Mouse (Mus musculus) heart, embryonic 11.5 days (tissue): ENCODE results near the gene Trpv5. TPM values are rescaled to one million over a fixed set of nuclear protein-coding genes. Genes with fewer than 3 reads are reported as not detected.

Experiments used
- ATAC-seq: fragments of 200-750 bp; cut with Nextera tagmentation; replicated peaks from 2 replicates; pipeline ENCODE4 v1.8.0; 2017; ENCODE audit warnings: moderate library complexity; ENCODE audit not compliant: insufficient number of reproducible peaks, low FRiP score, low TSS enrichment
- H3K27ac ChIP-seq: fragments of 300-500 bp; sonication (generic); 2 replicates; pipeline ENCODE4 v1.5.1; 2014; ENCODE audit warnings: mild to moderate bottlenecking, low read depth, low read length
- H3K27me3 ChIP-seq: fragments of 300-500 bp; sonication (generic); 2 replicates; pipeline ENCODE4 v1.6.1; 2014; ENCODE audit warnings: mild to moderate bottlenecking, low read length, mixed read lengths; ENCODE audit not compliant: control insufficient read depth, insufficient read depth
- H3K36me3 ChIP-seq: fragments of 300-500 bp; sonication (generic); 2 replicates; pipeline ENCODE4 v1.6.1; 2014; ENCODE audit warnings: mild to moderate bottlenecking, low read length, moderate library complexity, mixed read lengths; ENCODE audit not compliant: control insufficient read depth, insufficient read depth
- H3K4me1 ChIP-seq: fragments of 300-500 bp; sonication (generic); 2 replicates; pipeline ENCODE4 v1.6.1; 2014; ENCODE audit warnings: low read length; ENCODE audit not compliant: control insufficient read depth, insufficient read depth
- H3K4me2 ChIP-seq: fragments of 300-500 bp; sonication (generic); 2 replicates; pipeline ENCODE4 v1.6.1; 2014; ENCODE audit warnings: mild to moderate bottlenecking, moderate library complexity
- H3K4me3 ChIP-seq: fragments of 300-500 bp; sonication (generic); 2 replicates; pipeline ENCODE4 v1.5.1; 2014; ENCODE audit warnings: low read depth, low read length
- H3K9ac ChIP-seq: fragments of 300-500 bp; sonication (generic); 2 replicates; pipeline ENCODE4 v1.6.1; 2014; ENCODE audit warnings: mild to moderate bottlenecking, low read depth, low read length, moderate library complexity
- H3K9me3 ChIP-seq: fragments of 300-500 bp; sonication (generic); replicated peaks from 2 replicates; pipeline ENCODE4 v1.6.1; 2016; ENCODE audit warnings: low read length; ENCODE audit not compliant: control insufficient read depth
- WGBS: fragments of 180-500 bp; shearing (Covaris S2); extraction: QIAGEN DNeasy Blood & Tissue Kit; methylation state at CpG from one replicate; pipeline ENCODE4 v1.1.7; 2014; ENCODE audit not compliant: insufficient replicate concordance; 5-methylcytosine and 5-hydroxymethylcytosine counted together
- polyA plus RNA-seq: library from polyadenylated mRNA; unstranded; fragments of >200 nt; fragmentation: Nextera tagmentation; extraction: Ambion mirVana; gene quantifications from 2 replicates; pipeline ENCODE4 v1.2.1, GENCODE M21; 2014

Trpv5 gene
- polyA plus RNA-seq, 1 experiment from 2014 or later = not detected

- no peak overlapping the region for H3K4me3 ChIP-seq
- ATAC-seq = no peak
These were observed 11.6 kb upstream of the Trpv5 start for GRCm38 (mm10) chr6:41692200-41692599.

GRCm38 (mm10) chr6:41685596-41685995 lies 5.0 kb upstream of the Trpv5 start:
- ATAC-seq = no peak
- Histone ChIP-seq H3K4me3 (no peak overlapping the region), H3K27me3 (no peaks in the 10 kb centered on the region), H3K27ac (no peak overlapping the region), H3K36me3 (no peaks in the 10 kb centered on the region), H3K9ac (no peak overlapping the region), H3K9me3 (no peaks in the 10 kb centered on the region), H3K4me2 (no peak overlapping the region), H3K4me1 (no peaks in the 10 kb centered on the region)
- WGBS = 80% methylated on average over 3 of the region's 3 CpGs

More at GRCm38 (mm10) chr6:41692200-41692599, 11.6 kb upstream of the Trpv5 start:
- Histone ChIP-seq H3K27ac (no peak overlapping the region), H3K9ac (no peak overlapping the region), H3K4me1 (no peaks in the 10 kb centered on the region), H3K27me3 (no peaks in the 10 kb centered on the region), H3K4me2 (no peak overlapping the region), H3K9me3 (no peaks in the 10 kb centered on the region), H3K36me3 (no peaks in the 10 kb centered on the region)

GRCm38 (mm10) chr6:41684911-41685310 lies 4.3 kb upstream of the Trpv5 start:
- Histone ChIP-seq H3K27ac (no peak overlapping the region), H3K4me2 (no peak overlapping the region), H3K4me3 (no peak overlapping the region), H3K9me3 (no peaks in the 10 kb centered on the region), H3K4me1 (no peaks in the 10 kb centered on the region), H3K36me3 (no peaks in the 10 kb centered on the region), H3K9ac (no peak overlapping the region), H3K27me3 (no peaks in the 10 kb centered on the region)
- WGBS = 43% methylated on average over 5 of the region's 5 CpGs
- no peak for ATAC-seq

GRCm38 (mm10) chr6:41684131-41684530 lies 3.6 kb upstream of the Trpv5 start, which contains the start of gene Llcfc1:
Llcfc1 (plus strand) TSS chr6:41684431.
- Histone ChIP-seq H3K27me3 (no peaks in the 10 kb centered on the region), H3K9ac (no peak within 1 kb of the TSS), H3K36me3 (no peaks in the 10 kb centered on the region), H3K9me3 (no peaks in the 10 kb centered on the region), H3K27ac (no peak within 1 kb of the TSS), H3K4me2 (no peak within 1 kb of the TSS), H3K4me3 (no peak within 1 kb of the TSS), H3K4me1 (no peaks in the 10 kb centered on the region)
- WGBS = 88% methylated on average over 2 of the region's 2 CpGs
- no peak for ATAC-seq

GRCm38 (mm10) chr6:41681656-41682055 lies 1.1 kb upstream of the Trpv5 start:
- Histone ChIP-seq H3K27ac (no peak overlapping the region), H3K4me2 (no peak overlapping the region), H3K9me3 (no peaks in the 10 kb centered on the region), H3K4me3 (no peak overlapping the region), H3K4me1 (no peaks in the 10 kb centered on the region), H3K27me3 (no peaks in the 10 kb centered on the region), H3K36me3 (no peaks in the 10 kb centered on the region), H3K9ac (no peak overlapping the region)
- ATAC-seq = no peak
- WGBS = 77% methylated on average over 5 of the region's 5 CpGs

GRCm38 (mm10) chr6:41676530-41676929 lies 4.0 kb downstream of the Trpv5 start:
- H3K9ac ChIP-seq = no peak overlapping the region
- H3K9me3 ChIP-seq = no peaks in the 10 kb centered on the region
- no peak overlapping the region for H3K4me2 ChIP-seq
- no peaks in the 10 kb centered on the region for H3K36me3 ChIP-seq
- ATAC-seq = no peak
- no peak overlapping the region for H3K4me3 ChIP-seq
- H3K4me1 ChIP-seq = no peaks in the 10 kb centered on the region
- H3K27me3 ChIP-seq = no peaks in the 10 kb centered on the region
- WGBS = 80% methylated on average over 2 of the region's 2 CpGs
- no peak overlapping the region for H3K27ac ChIP-seq

- no peak for ATAC-seq
- no peaks in the 10 kb centered on the region for H3K27me3 ChIP-seq
- H3K36me3 ChIP-seq = no peaks in the 10 kb centered on the region
- WGBS = 42% methylated on average over 2 of the region's 2 CpGs
- H3K4me3 ChIP-seq = no peak overlapping the region
- no peak overlapping the region for H3K27ac ChIP-seq
- no peak overlapping the region for H3K4me2 ChIP-seq
- no peak overlapping the region for H3K9ac ChIP-seq
- no peaks in the 10 kb centered on the region for H3K9me3 ChIP-seq
- no peaks in the 10 kb centered on the region for H3K4me1 ChIP-seq
These were observed 18.2 kb downstream of the Trpv5 start for GRCm38 (mm10) chr6:41662320-41662719.

- Histone ChIP-seq H3K4me3 (no peak overlapping the region), H3K27me3 (no peaks in the 10 kb centered on the region), H3K4me2 (no peak overlapping the region), H3K4me1 (no peaks in the 10 kb centered on the region), H3K36me3 (no peaks in the 10 kb centered on the region), H3K9me3 (no peaks in the 10 kb centered on the region), H3K27ac (no peak overlapping the region), H3K9ac (no peak overlapping the region)
- ATAC-seq = no peak
- 34% methylated on average over 1 of the region's 1 CpGs for WGBS
These were observed 22.1 kb downstream of the Trpv5 start for GRCm38 (mm10) chr6:41658487-41658886.

- Histone ChIP-seq H3K9me3 (no peaks in the 10 kb centered on the region), H3K4me1 (no peaks in the 10 kb centered on the region), H3K36me3 (no peaks in the 10 kb centered on the region), H3K4me2 (no peak overlapping the region), H3K9ac (no peak overlapping the region), H3K4me3 (no peak overlapping the region), H3K27me3 (no peaks in the 10 kb centered on the region), H3K27ac (no peak overlapping the region)
- WGBS = 61% methylated on average over 8 of the region's 8 CpGs
- ATAC-seq = no peak
These were observed 25.9 kb downstream of the Trpv5 start for GRCm38 (mm10) chr6:41654648-41655047.
